21 mouse cellular contexts compared by ENCODE assay signal in the genomic region with DNA sequence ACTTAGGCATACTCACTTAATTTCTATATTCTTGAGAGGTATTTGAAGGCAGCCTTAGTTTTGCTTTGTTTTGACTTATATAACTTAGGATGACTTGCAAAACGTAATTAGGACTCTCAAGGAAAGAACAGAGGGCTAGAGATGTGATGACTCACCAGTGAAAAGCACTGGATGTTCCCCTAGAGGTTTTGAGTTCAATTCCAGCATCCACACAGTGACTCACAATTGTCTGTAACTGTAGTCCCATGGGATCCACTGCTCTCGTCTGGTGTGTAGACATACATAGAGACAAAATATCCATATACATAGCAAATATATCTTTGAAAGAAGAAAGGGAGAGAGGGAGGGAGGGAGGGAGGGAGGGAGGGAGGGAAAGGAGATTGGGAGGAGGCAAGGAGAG.
"Had no signal": no experiment of that assay in that cellular context is flagged by ENCODE, and none has a peak within 500 bp of the region (broad histone marks: within the 10 kb centered on the region; RNA-seq: fewer than 3 reads in every experiment).

No protein-coding gene starts in this region.

- H3K9me3 ChIP-seq: lung, embryonic 15.5 days; megakaryocyte, embryonic 14.5 days; midbrain, embryonic 13.5 days; midbrain, embryonic 15.5 days; neural tube, embryonic 13.5 days; neural tube, embryonic 15.5 days had no signal

- ATAC-seq: liver, postnatal 0 days; lung, postnatal 0 days; midbrain, embryonic 13.5 days; midbrain, embryonic 15.5 days had no signal

- H3K9ac ChIP-seq: liver, postnatal 0 days; lung, embryonic 15.5 days; midbrain, embryonic 13.5 days; midbrain, embryonic 15.5 days; neural tube, embryonic 13.5 days; neural tube, embryonic 15.5 days had no signal

- H3K4me1 ChIP-seq: megakaryocyte, embryonic 14.5 days; midbrain, embryonic 13.5 days; midbrain, embryonic 15.5 days; neural tube, embryonic 13.5 days; neural tube, embryonic 15.5 days had no signal

- H3K27ac ChIP-seq: lung, embryonic 15.5 days; macrophage; midbrain, embryonic 13.5 days; midbrain, embryonic 15.5 days; neural tube, embryonic 13.5 days; neural tube, embryonic 15.5 days had no signal

- H3K36me3 ChIP-seq: lung, embryonic 15.5 days; midbrain, embryonic 13.5 days; midbrain, embryonic 15.5 days; neural tube, embryonic 13.5 days; neural tube, embryonic 15.5 days had no signal

- DNase-seq: liver, postnatal 0 days; lung, adult 2 months; lung, postnatal 14 days; lung, postnatal 36 days; retina, postnatal 1 day; right cerebral cortex, postnatal 25 days; right cerebral cortex, postnatal 4 days; spleen, adult 18-20 months; thymus, adult 18-20 months; thymus, postnatal 14 days; thymus, postnatal 36 days had no signal

- H3K4me2 ChIP-seq: lung, embryonic 15.5 days; midbrain, embryonic 11.5 days; midbrain, embryonic 13.5 days; midbrain, embryonic 15.5 days; neural tube, embryonic 13.5 days; neural tube, embryonic 15.5 days had no signal

- H3K27me3 ChIP-seq: lung, embryonic 15.5 days; megakaryocyte, embryonic 14.5 days; midbrain, embryonic 13.5 days; midbrain, embryonic 15.5 days; neural tube, embryonic 13.5 days; neural tube, embryonic 15.5 days had no signal

- H3K4me3 ChIP-seq: lung, embryonic 15.5 days; megakaryocyte, embryonic 14.5 days; midbrain, embryonic 13.5 days; midbrain, embryonic 15.5 days; myocyte; neural tube, embryonic 13.5 days; neural tube, embryonic 15.5 days had no signal
